Mouse (Mus musculus) liver, embryonic 18 days (tissue): ENCODE results near the gene Shisa5. TPM values are rescaled to one million over a fixed set of nuclear protein-coding genes. Genes with fewer than 3 reads are reported as not detected.

Source experiments
- polyA plus RNA-seq: library from polyadenylated mRNA; depleted of rRNA; stranded (reverse); fragments of >200 nt; gene quantifications from 2 replicates; pipeline ENCODE4 v1.2.3, GENCODE M21; 2012; rRNA removed

The Shisa5 gene
- polyA plus RNA-seq = 30.0 and 37.0 TPM in 2 replicates

DNA sequence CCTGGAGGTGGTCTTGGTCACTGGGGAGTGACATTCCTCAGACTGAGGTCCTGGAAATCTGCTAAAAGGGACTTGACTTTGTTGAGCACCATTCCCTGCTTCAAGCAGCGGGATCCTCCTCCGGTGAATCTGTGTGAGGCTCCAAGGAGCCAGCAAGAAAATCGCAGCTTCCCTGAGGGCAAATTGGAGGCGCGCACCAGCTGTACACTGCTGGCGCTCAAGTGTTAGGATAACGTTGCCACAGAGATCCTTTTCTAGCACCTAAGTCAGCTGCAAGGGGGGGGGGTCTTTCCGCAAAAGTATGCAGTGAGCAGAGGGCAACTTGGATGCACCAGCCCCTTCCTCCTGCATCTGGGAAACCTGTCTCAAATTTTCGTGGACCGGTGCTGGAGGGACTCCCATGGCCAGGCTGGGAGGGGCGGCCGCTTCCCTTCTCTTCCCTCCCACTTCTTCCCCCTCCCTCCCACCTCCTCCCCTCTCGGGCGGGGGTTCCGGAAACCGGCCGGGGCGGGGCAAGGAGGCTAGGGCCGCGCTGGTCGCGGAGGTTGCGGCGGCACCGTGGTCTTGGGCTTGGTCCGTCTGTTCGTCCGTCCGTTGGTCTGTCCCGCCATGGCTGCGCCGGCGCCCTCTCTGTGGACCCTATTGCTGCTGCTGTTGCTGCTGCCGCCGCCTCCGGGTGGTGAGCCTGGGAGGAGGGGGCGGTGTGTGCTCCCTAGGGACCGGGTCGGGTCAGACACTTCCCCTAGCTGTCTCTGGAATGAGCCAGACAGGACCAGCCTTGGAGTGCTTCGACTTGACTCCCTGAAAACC, at the start of gene Shisa5:
Gene Shisa5 (plus strand): TSS at position 480 of the 810 bp plus-strand sequence.

DNA sequence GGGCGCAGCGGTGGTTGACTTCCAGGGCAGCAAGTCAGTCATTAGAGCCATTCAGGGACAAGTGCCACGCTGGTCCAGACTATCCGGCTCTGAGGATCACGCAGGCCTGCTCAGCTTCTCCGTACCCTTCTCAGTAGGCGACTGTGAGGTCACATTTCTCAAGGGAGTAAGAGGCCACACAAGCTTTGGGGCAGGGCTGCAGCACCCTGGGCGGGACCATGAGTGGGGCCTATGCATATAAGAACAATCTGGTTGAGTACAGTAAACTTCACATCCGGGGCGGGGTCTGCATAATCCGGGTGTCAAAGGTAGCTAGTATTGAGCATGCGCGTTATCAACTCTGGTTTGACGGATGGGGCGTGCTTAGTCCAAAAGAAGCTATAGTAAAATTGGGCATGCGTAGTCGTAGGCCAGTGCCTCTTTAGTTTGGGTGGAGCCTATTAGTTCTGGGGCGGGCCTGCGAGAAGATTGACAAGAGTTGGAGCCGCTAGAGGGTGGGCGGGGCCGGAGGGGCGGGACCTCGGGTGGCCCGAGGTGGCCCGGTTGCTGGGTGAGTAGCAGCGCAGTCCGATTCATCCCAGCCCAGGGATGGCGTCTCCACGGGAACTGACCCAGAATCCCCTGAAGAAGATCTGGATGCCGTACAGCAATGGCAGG, 46.8 kb upstream of the Shisa5 start, which contains the start of gene Pfkfb4:
Gene Pfkfb4 (plus strand): TSS at position 351 of the 657 bp plus-strand sequence.

DNA sequence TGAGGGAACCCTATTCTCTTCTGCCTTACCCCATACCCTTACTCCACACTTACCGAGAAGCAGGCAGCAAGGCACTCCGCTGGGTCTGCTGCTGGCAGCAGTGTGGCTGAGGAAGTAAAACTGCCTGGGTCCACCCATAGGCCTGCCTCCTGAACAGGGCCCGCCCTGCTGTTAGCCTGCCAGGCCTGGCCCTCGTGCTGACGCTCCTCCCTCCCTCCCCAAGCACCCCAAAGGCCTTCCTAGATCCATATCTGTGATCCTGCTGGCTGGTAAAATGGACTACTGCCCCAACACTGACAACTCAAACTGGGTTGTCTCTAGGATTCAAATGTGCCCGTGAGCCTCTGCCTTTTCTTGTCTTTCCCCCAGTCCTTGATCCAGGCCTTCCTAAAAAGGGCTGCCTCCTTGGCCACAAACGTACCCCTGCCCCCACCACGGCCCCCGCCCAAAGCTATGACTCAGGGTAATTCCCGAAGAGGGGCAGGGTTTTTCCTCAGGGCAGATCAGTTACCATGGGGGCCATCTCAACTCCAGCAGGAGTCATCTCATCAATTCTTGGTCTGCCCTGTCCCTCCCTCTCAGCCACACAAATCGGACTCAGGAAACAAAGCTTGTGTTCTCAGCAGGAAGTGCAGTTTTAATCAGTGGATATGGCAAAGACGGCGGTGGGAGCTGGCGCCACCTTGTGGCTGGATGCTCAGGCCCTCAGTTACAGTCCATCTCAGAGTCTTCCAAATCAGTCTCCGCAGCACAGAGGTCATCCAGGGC, 21.0 kb downstream of the Shisa5 start, which contains the start of gene Trex1:
Gene Trex1 (minus strand): TSS at position 599 of the 768 bp plus-strand sequence.

DNA sequence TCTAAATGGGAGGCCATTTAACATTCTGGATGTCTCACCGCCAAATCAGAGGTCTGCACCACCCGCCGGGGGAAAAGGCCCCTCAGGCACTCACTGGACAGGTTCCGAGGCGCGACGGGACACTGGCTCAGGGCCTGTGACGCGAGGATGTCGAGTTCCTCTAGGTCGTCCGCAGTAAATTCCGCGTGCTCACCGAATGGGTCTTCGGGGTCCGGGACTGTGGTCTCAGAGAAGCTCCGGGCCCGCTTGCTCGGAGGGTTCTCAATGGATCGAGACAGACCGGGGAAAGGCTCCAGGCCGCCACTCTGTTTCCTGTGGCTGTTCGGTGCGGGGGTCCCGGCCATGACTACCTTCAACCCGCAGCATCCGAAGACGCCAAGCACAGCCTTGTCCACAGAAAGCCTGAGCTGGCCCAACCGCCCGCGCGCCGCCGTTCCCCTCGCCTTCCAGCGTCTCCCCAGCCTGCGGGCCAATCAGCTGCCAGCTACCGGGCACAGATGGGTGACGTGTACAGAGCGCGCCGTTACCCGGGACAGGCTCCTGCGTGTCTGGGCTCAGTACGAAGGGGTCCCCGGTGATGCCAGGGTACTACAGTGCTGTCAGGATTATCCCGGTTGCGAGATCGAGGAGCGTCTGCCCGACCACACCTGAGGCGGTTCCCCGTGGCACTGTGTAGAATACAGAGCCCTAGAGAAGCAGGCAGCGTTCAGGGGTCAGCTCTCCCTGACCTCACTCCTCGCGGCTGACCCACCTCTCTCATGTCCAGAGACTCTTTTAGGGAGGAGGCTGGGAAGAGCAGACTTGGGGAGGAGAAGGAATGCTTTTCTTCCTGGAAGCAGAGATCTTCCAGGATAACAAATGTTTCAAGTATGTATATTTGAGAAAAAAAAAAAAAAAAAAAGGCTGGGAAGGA, 35.6 kb downstream of the Shisa5 start, which contains the start of gene Atrip:
Gene Atrip (minus strand): TSS at position 464 of the 913 bp plus-strand sequence.

DNA sequence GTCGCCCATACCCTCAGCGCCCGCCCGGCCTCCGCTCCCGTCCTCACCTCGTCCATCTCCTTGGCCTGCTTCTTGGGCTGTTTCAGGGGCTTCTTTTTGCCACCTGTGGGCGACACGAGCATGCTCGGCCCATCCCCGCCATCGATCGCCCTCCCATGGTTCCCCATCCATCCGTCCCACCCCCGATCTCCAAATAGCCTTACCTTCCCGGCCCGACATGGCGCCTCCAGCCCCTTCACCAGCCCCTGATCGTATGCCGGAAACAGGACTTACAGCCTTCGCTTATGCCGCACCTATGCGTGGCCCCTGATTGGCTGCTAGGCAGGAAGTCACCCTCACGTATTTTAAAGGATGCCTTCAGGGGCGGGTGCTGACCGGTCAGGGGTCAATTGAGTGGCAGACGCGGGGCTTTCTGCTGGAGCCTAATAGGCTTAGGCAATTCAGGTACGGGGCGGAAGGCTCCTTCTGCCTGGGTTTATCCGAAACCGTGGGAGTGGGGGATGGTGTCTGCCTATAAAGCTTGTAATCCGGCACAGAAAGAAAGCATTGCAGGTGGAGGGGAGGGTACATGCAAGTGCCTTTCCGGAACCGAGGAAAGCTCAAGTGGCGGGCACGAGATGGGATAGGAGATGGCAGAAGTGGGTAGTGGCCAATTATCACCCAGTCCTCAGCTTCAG, 43.9 kb downstream of the Shisa5 start, which contains the start of the genes Ccdc51 and Tma7:
Gene Ccdc51 (plus strand): TSS at position 370 of the 677 bp plus-strand sequence.
Gene Tma7 (minus strand): TSS at position 464 of the 677 bp plus-strand sequence.

DNA sequence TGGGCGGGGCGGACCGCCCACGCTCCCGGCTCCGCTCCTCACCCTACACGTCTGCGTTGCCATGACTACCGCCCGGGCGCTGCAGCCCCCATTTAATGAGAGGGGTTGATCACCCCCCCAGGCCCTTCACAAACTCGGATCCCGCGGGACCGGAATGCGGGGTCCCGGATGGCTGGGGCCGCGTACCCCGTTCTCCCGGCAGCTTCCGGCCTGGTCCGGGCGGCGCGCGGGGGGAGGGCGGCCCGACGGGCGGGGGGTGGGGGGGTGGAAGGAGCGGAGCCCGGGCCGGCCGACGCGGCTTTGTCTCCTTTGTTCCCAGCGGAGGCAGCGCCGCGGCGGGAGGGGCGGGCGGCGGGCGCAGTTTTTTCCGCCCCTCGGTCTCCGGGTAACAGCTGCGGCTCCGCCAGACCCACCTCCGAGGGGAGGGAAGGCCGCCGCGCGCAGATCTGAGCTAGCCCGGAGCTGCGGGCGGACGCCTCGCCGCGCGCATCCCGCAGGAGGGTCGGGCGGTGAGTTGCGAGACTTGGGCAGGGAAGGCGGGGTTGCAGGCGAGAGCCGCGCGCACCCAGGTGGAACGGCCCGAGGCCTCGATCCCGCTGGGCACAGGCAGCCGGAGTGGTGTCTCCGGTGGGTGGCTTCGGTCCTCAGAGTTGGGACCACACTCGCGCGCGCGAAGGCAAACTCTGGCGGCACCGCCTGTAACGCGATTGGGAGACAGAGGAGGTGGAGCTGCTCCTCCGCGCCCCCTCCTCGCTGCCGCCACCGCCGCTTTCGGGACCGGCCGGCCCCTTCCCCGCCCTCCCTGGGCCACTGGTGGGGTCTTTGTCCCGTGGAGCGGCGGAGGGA, 57.0 kb downstream of the Shisa5 start, which contains the start of gene Plxnb1:
Gene Plxnb1 (plus strand): TSS at position 253 of the 846 bp plus-strand sequence.

Other genes with a start within 250 kb of the Shisa5 start
- gene Nckipsd, start 230.2 kb upstream of the Shisa5 start, polyA plus RNA-seq = 3.3 and 3.4 TPM in 2 replicates
- 0.41 and 0.63 TPM in 2 replicates for gene Celsr3, start 212.2 kb upstream of the Shisa5 start, polyA plus RNA-seq
- 2.7 and 2.8 TPM in 2 replicates for gene Slc26a6, start 185.3 kb upstream of the Shisa5 start, polyA plus RNA-seq
- gene Tmem89, start 123.9 kb upstream of the Shisa5 start, polyA plus RNA-seq = 0.04 TPM in 1 of 2 replicates, not detected in the other
- 224 and 244 TPM in 2 replicates for gene Uqcrc1, start 101.9 kb upstream of the Shisa5 start, polyA plus RNA-seq
- 0.51 and 0.59 TPM in 2 replicates for gene Col7a1, start 85.0 kb upstream of the Shisa5 start, polyA plus RNA-seq
- 0.04 TPM in 1 of 2 replicates, not detected in the other for gene Ucn2, start 52.6 kb upstream of the Shisa5 start, polyA plus RNA-seq
- gene Pfkfb4, start 46.8 kb upstream of the Shisa5 start, polyA plus RNA-seq = 4.6 and 6.5 TPM in 2 replicates
- 23.2 and 25.4 TPM in 2 replicates for gene Trex1, start 21.2 kb downstream of the Shisa5 start, polyA plus RNA-seq
- gene Atrip, start 35.6 kb downstream of the Shisa5 start, polyA plus RNA-seq = 6.2 and 6.7 TPM in 2 replicates
- gene Ccdc51, start 43.9 kb downstream of the Shisa5 start, polyA plus RNA-seq = 6.0 and 6.4 TPM in 2 replicates
- 60.6 and 66.8 TPM in 2 replicates for gene Tma7, start 44.0 kb downstream of the Shisa5 start, polyA plus RNA-seq
- 4.8 and 5.9 TPM in 2 replicates for gene Plxnb1, start 56.8 kb downstream of the Shisa5 start, polyA plus RNA-seq
- not detected in 2 replicates for gene Fbxw21, start 123.5 kb downstream of the Shisa5 start, polyA plus RNA-seq
- gene Fbxw13, start 157.4 kb downstream of the Shisa5 start, polyA plus RNA-seq = 0.02 and 0.07 TPM in 2 replicates
- 0.02 TPM in 2 replicates for gene Fbxw20, start 196.2 kb downstream of the Shisa5 start, polyA plus RNA-seq
- 0.06 TPM in 1 of 2 replicates, not detected in the other for gene Fbxw14, start 249.1 kb downstream of the Shisa5 start, polyA plus RNA-seq